Mouse (Mus musculus) mesoderm, embryonic 11.5 days (tissue): ENCODE measurements around the gene Ythdf1.

ENCODE experiments used
- DNase-seq: peaks from one replicate; pipeline ENCODE4 v3.0.0-alpha.2; 2012; ENCODE audit warnings: low read depth, low spot score

The Ythdf1 gene

GRCm38 (mm10) chr2:180910928-180911327, 9.8 kb downstream of the Ythdf1 start:
- DNase-seq: no peak

- no peak for DNase-seq
Measured at GRCm38 (mm10) chr2:180905556-180906221, 15.1 kb downstream of the Ythdf1 start.

GRCm38 (mm10) chr2:180904435-180905208, 16.1 kb downstream of the Ythdf1 start:
- no peak for DNase-seq

GRCm38 (mm10) chr2:180902086-180902485, 18.7 kb downstream of the Ythdf1 start:
- peak; percentile 63 for DNase-seq

- DNase-seq: no peak
Measured at GRCm38 (mm10) chr2:180897857-180898256, 22.9 kb downstream of the Ythdf1 start.

- no peak for DNase-seq
Measured at GRCm38 (mm10) chr2:180896819-180897625, 23.7 kb downstream of the Ythdf1 start.

GRCm38 (mm10) chr2:180895837-180896525, 24.8 kb downstream of the Ythdf1 start:
- no peak for DNase-seq

GRCm38 (mm10) chr2:180895321-180895720, 25.4 kb downstream of the Ythdf1 start:
- no peak for DNase-seq

- DNase-seq: peak; percentile 92
Measured at GRCm38 (mm10) chr2:180894734-180895133, 26.0 kb downstream of the Ythdf1 start.

- DNase-seq: peak; percentile 79
Measured at GRCm38 (mm10) chr2:180894029-180894623, 26.6 kb downstream of the Ythdf1 start.

- DNase-seq: peak; percentile 30
Measured at GRCm38 (mm10) chr2:180893537-180894028, 27.2 kb downstream of the Ythdf1 start.

- peak; percentile 71 for DNase-seq
Measured at GRCm38 (mm10) chr2:180892841-180893521, 27.8 kb downstream of the Ythdf1 start.

GRCm38 (mm10) chr2:180891835-180892323, 28.9 kb downstream of the Ythdf1 start:
- DNase-seq: no peak

- DNase-seq: peak; percentile 42
Measured at GRCm38 (mm10) chr2:180891075-180891834, 29.5 kb downstream of the Ythdf1 start.

GRCm38 (mm10) chr2:180890422-180891074, 30.2 kb downstream of the Ythdf1 start:
- peak; percentile 52 for DNase-seq

- DNase-seq: peak; percentile 30
Measured at GRCm38 (mm10) chr2:180889921-180890280, 30.8 kb downstream of the Ythdf1 start.

- DNase-seq: no peak
Measured at GRCm38 (mm10) chr2:180889271-180889920, 31.4 kb downstream of the Ythdf1 start.

GRCm38 (mm10) chr2:180885270-180885669, 35.5 kb downstream of the Ythdf1 start:
- no peak for DNase-seq
